Mouse (Mus musculus) testis, adult 2 months (tissue): ENCODE measurements at regions not wholly inside any gene's neighbourhood (a gene's known extent, or its start where the extent isn't known, plus 50 kb on each side); places are given as distances from the start of the nearest gene placed in this dataset.

Experiments used
- CTCF ChIP-seq: fragments of 200-500 bp; IDR thresholded peaks from 2 replicates; pipeline ENCODE4 v1.5.1; 2012; ENCODE audit warnings: low read depth, mild to moderate bottlenecking, inconsistent platforms, low read length, moderate library complexity; ENCODE audit not compliant: control insufficient read depth, insufficient read depth, insufficient replicate concordance
- POLR2A ChIP-seq: fragments of 200-500 bp; IDR thresholded peaks from 2 replicates; pipeline ENCODE4 v1.6.1; 2012; ENCODE audit warnings: low read depth, mild to moderate bottlenecking, inconsistent platforms, low read length, moderate library complexity; ENCODE audit not compliant: control insufficient read depth

GRCm38 (mm10) chr13:28860601-28861000 is 92.9 kb downstream of the Sox4 start:
- TF ChIP-seq POLR2A (no peak), CTCF (no peak)
